Mouse (Mus musculus): ENCODE measurements at regions not wholly inside any gene's neighbourhood (a gene's known extent, or its start where the extent isn't known, plus 50 kb on each side); places are given as distances from the start of the nearest gene placed in this dataset.

GRCm38 (mm10) chr10:44582736-44583135, 54.4 kb upstream of the Prdm1 start:
- DNase-seq (ENCODE audit: low spot score) = no peak

All from left cerebral cortex, adult 11 months (tissue).